Comparison of ENCODE assay signal across 8 mouse cellular contexts in genomic region chr4:155066834-155067522, GRCm38 (mm10). TPM values are rescaled to one million over a fixed set of nuclear protein-coding genes. Genes with fewer than 3 reads are reported as not detected.
DNase-seq lines count a peak whose midpoint lies in the region; ATAC-seq and TF ChIP-seq lines count a peak whose summit lies in the region.

Pex10 (plus strand) TSS chr4:155067016.

- peaks cover 22% of the 10 kb centered on the region for H3K4me1 ChIP-seq in hindbrain, embryonic 13.5 days (replicated peaks)

- CTCF ChIA-PET in Patski (lab: Charles Lee), result interaction anchor here (1.1 to 2.5 kb wide), 6 partner anchors 72 to 191 kb away, joined by 3 to 10 read pairs (median 4); partner anchors contain the start of gene Fam213b

- H3K4me3 ChIP-seq in hindbrain, embryonic 13.5 days, result peak within 1 kb of the TSS; percentile 66

- WGBS in hindbrain, embryonic 13.5 days, result under 1% methylated on average over 48 of the region's 48 CpGs

- POLR2A ChIA-PET in Patski (lab: Charles Lee), result interaction anchor here (0.8 to 1.2 kb wide), 2 partner anchors 86 to 106 kb away, joined by 3 read pairs; partner anchors contain the start of gene Hes5

- in situ Hi-C loops in Patski (cut with MboI; ENCODE audit: low pct_unique_long_range_greater_than_20kb), result loop anchor here (5.0 kb wide), 2 partner anchors 100 to 185 kb away; no protein-coding TSS in a partner anchor

- DNase-seq in Patski (ENCODE audit: low read depth, low spot score), result peak; percentile 69
- peak; percentile 98 for DNase-seq in cerebellum, postnatal 14 days
- peak; percentile 91 to 95 for DNase-seq in frontal cortex, postnatal 14 days (ENCODE audit: low spot score in 2 of 2)
- peak; percentile 91 to 93 for DNase-seq in layer of hippocampus, postnatal 25 days (ENCODE audit: extremely low spot score in 1 of 2, low spot score in 1 of 2)
- DNase-seq in lung, postnatal 25 days (ENCODE audit: low spot score), result peak; percentile 97
- DNase-seq in retina, embryonic 14.5 days (ENCODE audit: low spot score), result peak; percentile 99
- DNase-seq in thymus, postnatal 4 days, result peak; percentile 99

- peak within 1 kb of the TSS; percentile 79 for H3K27ac ChIP-seq in hindbrain, embryonic 13.5 days

- H3K36me3 ChIP-seq in hindbrain, embryonic 13.5 days, result peaks cover 37% of the 10 kb centered on the region

- H3K27me3 ChIP-seq in Patski, result no peaks in the 10 kb centered on the region
- H3K27me3 ChIP-seq in hindbrain, embryonic 13.5 days, result 0 out of 2 replicates have a peak, but pooled peaks cover 3% of the 10 kb centered on the region

- H3K4me2 ChIP-seq in hindbrain, embryonic 13.5 days, result peak within 1 kb of the TSS; percentile 80

- peak; percentile 71 for ATAC-seq in Patski
- peak; percentile 92 for ATAC-seq in hindbrain, embryonic 13.5 days (ENCODE audit: low FRiP score)

- peak within 1 kb of the TSS; percentile 87 for H3K9ac ChIP-seq in hindbrain, embryonic 13.5 days

- no peak for TF ChIP-seq CTCF in Patski (IDR thresholded peaks at IDR 0.05)

- H3K9me3 ChIP-seq in hindbrain, embryonic 13.5 days, result no peaks in the 10 kb centered on the region

RNA-seq across cellular contexts. Expression of gene Pex10, which starts in this region (rescaled TPM):
- polyA plus RNA-seq in Patski (2021), result 6.6 TPM
- polyA plus RNA-seq in hindbrain, embryonic 13.5 days (2015; fragmentation: Nextera tagmentation; extraction: Ambion mirVana), result 18.6 and 24.2 TPM in 2 replicates
- 10 to 100 TPM; 21.6 to 26.5 TPM for total RNA-seq in layer of hippocampus, postnatal 25 days (2021)

Comparison
In these comparisons a context has a peak if more than half of its experiments do, and no peak if none do; other contexts are left out.
1. Peak in every context shown above with its lines: DNase-seq, ATAC-seq, H3K4me3 ChIP-seq and H3K27ac ChIP-seq.